Mouse (Mus musculus) forebrain, postnatal 0 days (tissue): Measurements from ENCODE around the gene Usp3. TPM values are rescaled to one million over a fixed set of nuclear protein-coding genes. Genes with fewer than 3 reads are reported as not detected.
A peak's percentile ranks its signal among the peaks of the same experiment; 100 is the strongest.

Experiments
- ATAC-seq: fragments of 200-750 bp; cut with Nextera tagmentation; 2 replicates; pipeline ENCODE4 v1.8.0; 2017; ENCODE audit warnings: mild to moderate bottlenecking, moderate library complexity
- DNase-seq: peaks from one replicate; pipeline ENCODE4 v3.0.0-alpha.2; 2015
- H3K27ac ChIP-seq: fragments of 300-500 bp; sonication (generic); 2 replicates; pipeline ENCODE4 v1.5.1; 2014; ENCODE audit warnings: low read depth, mild to moderate bottlenecking, antibody characterized with exemption, low read length, moderate library complexity, mixed read lengths
- H3K27me3 ChIP-seq: fragments of 300-500 bp; sonication (generic); 2 replicates; pipeline ENCODE4 v1.6.1; 2014; ENCODE audit warnings: mild to moderate bottlenecking, low read length, mixed read lengths; ENCODE audit not compliant: insufficient read depth
- H3K36me3 ChIP-seq: fragments of 300-500 bp; sonication (generic); 2 replicates; pipeline ENCODE4 v1.6.1; 2014; ENCODE audit warnings: mild to moderate bottlenecking, moderate library complexity; ENCODE audit not compliant: insufficient read depth
- H3K4me1 ChIP-seq: fragments of 300-500 bp; sonication (generic); 2 replicates; pipeline ENCODE4 v1.6.1; 2014; ENCODE audit warnings: antibody characterized with exemption; ENCODE audit not compliant: insufficient read depth
- H3K4me2 ChIP-seq: fragments of 300-500 bp; sonication (generic); 2 replicates; pipeline ENCODE4 v1.6.1; 2014; ENCODE audit warnings: low read depth, mild to moderate bottlenecking, moderate library complexity
- H3K4me3 ChIP-seq: fragments of 300-500 bp; sonication (generic); 2 replicates; pipeline ENCODE4 v1.5.1; 2014; ENCODE audit warnings: low read depth, low read length, mixed read lengths
- H3K9ac ChIP-seq: fragments of 300-500 bp; sonication (generic); 2 replicates; pipeline ENCODE4 v1.6.1; 2014; ENCODE audit warnings: mild to moderate bottlenecking
- H3K9me3 ChIP-seq: fragments of 300-500 bp; sonication (generic); 2 replicates; pipeline ENCODE4 v1.6.1; 2016; ENCODE audit warnings: low read length
- CTCF ChIP-seq: sonication (generic); IDR thresholded peaks from 2 replicates; pipeline ENCODE4 v1.5.1; 2016; ENCODE audit warnings: antibody characterized with exemption, control low read depth, low read depth
- WGBS: fragments of 180-500 bp; shearing (Covaris S2); extraction: QIAGEN DNeasy Blood & Tissue Kit; methylation state at CpG from one replicate; pipeline ENCODE4 v1.1.7; 2014; 5-methylcytosine and 5-hydroxymethylcytosine counted together
- polyA plus RNA-seq: library from polyadenylated mRNA; unstranded; fragments of >200 nt; fragmentation: Nextera tagmentation; extraction: Ambion mirVana; gene quantifications from 2 replicates; pipeline ENCODE4 v1.2.1, GENCODE M21; 2015
- total RNA-seq: library from RNA; depleted of rRNA; stranded (reverse); fragments of >200 nt; gene quantifications from 2 replicates; pipeline ENCODE4 v1.2.3, GENCODE M21; 2014

Gene Usp3
- total and polyA plus RNA-seq, 2 experiments from 2014 or later: 55.2 to 59.7 TPM

DNA sequence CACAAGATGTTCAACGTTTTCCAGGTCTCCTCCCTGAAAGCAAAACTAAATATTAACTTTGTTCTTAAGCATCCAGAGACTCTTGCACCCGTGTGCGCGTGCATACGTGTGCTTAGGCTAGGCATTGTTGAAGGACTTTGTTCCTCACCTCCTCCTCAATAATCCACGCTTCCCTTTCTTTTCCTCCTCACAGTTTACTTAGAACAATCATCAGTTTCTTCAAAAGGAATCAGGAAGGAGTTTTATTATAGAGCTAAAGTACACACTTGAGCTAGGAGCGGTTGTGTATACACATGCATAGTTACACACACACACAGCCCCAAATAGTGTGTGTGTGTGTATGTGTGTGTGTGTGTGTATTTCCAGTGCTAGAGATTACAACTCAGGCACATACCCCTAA, 20.7 kb upstream of the Usp3 start:
- Histone ChIP-seq H3K9me3 (no peaks in the 10 kb centered on the region), H3K36me3 (no peaks in the 10 kb centered on the region), H3K9ac (no peak overlapping the region), H3K27ac (no peak overlapping the region), H3K4me1 (peaks cover 4% of the 10 kb centered on the region; the same call in 1 of the 2 replicates), H3K27me3 (no peaks in the 10 kb centered on the region), H3K4me2 (no peak overlapping the region), H3K4me3 (no peak overlapping the region)
- TF ChIP-seq CTCF: no peak
- WGBS: 82% methylated on average over 7 of the region's 7 CpGs
- DNase-seq (no peak), ATAC-seq (no peak)

- ATAC-seq: peak; percentile 91
- no peak overlapping the region for H3K9ac ChIP-seq
These were observed 18.6 kb upstream of the Usp3 start for GRCm38 (mm10) chr9:66611478-66612093.

GRCm38 (mm10) chr9:66608817-66609345, 15.9 kb upstream of the Usp3 start:
- no peak overlapping the region for H3K27ac ChIP-seq
- no peak for DNase-seq

More at GRCm38 (mm10) chr9:66611478-66612093, 18.6 kb upstream of the Usp3 start:
- peaks cover 4% of the 10 kb centered on the region; the same call in 1 of the 2 replicates for H3K4me1 ChIP-seq
- H3K27me3 ChIP-seq: no peaks in the 10 kb centered on the region
- peak overlapping the region; percentile 21 for H3K4me3 ChIP-seq
- DNase-seq: peak; percentile 92
- WGBS: 14% methylated on average over 18 of the region's 18 CpGs
- no peaks in the 10 kb centered on the region for H3K9me3 ChIP-seq
- H3K36me3 ChIP-seq: no peaks in the 10 kb centered on the region
- H3K4me2 ChIP-seq: peak overlapping the region; percentile 38
- H3K27ac ChIP-seq: no peak overlapping the region
- peak; percentile 91 for TF ChIP-seq CTCF

DNA sequence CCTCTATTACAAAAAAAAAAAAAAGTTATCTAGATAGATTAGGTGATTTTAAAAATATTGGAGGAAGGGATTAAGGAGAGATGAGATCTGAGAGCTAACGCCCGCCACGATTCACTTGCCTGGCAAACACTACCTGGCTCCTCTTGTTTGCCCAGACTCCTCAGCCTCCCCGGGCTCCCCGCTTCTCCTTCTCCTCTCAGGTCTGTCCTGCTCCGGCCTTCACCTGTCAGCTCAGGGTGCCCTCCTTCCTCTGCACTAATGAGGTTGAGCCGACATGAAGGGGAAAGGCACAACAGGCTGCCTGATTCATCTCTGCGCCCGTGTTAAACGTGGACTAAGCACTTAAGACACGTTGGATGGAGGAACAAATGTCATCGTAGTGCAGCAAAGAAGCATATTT, 13.9 kb upstream of the Usp3 start:
- Histone ChIP-seq H3K27me3 (no peaks in the 10 kb centered on the region), H3K36me3 (no peaks in the 10 kb centered on the region), H3K4me2 (no peak overlapping the region), H3K9me3 (no peaks in the 10 kb centered on the region), H3K9ac (no peak overlapping the region), H3K4me1 (peaks cover 4% of the 10 kb centered on the region; the same call in 1 of the 2 replicates), H3K27ac (no peak overlapping the region), H3K4me3 (no peak overlapping the region)
- ATAC-seq (no peak), DNase-seq (no peak)
- TF ChIP-seq CTCF: no peak
- WGBS: 63% methylated on average over 12 of the region's 12 CpGs

More at GRCm38 (mm10) chr9:66608817-66609345, 15.9 kb upstream of the Usp3 start:
- WGBS: 84% methylated on average over 5 of the region's 5 CpGs
- H3K4me2 ChIP-seq: no peak overlapping the region
- H3K36me3 ChIP-seq: no peaks in the 10 kb centered on the region
- H3K4me3 ChIP-seq: no peak overlapping the region
- no peaks in the 10 kb centered on the region for H3K9me3 ChIP-seq
- H3K9ac ChIP-seq: no peak overlapping the region
- H3K4me1 ChIP-seq: peaks cover 4% of the 10 kb centered on the region; the same call in 1 of the 2 replicates
- H3K27me3 ChIP-seq: no peaks in the 10 kb centered on the region
- no peak for TF ChIP-seq CTCF
- no peak for ATAC-seq

- 53% methylated on average over 13 of the region's 13 CpGs for WGBS
- TF ChIP-seq CTCF: no peak
- Histone ChIP-seq H3K27ac (no peak overlapping the region), H3K9me3 (no peaks in the 10 kb centered on the region), H3K9ac (no peak overlapping the region), H3K4me3 (no peak overlapping the region), H3K36me3 (no peaks in the 10 kb centered on the region), H3K27me3 (no peaks in the 10 kb centered on the region), H3K4me1 (no peaks in the 10 kb centered on the region), H3K4me2 (no peak overlapping the region)
- DNase-seq: no peak
- ATAC-seq: no peak
These were observed 13.2 kb upstream of the Usp3 start for GRCm38 (mm10) chr9:66605876-66606750.

DNA sequence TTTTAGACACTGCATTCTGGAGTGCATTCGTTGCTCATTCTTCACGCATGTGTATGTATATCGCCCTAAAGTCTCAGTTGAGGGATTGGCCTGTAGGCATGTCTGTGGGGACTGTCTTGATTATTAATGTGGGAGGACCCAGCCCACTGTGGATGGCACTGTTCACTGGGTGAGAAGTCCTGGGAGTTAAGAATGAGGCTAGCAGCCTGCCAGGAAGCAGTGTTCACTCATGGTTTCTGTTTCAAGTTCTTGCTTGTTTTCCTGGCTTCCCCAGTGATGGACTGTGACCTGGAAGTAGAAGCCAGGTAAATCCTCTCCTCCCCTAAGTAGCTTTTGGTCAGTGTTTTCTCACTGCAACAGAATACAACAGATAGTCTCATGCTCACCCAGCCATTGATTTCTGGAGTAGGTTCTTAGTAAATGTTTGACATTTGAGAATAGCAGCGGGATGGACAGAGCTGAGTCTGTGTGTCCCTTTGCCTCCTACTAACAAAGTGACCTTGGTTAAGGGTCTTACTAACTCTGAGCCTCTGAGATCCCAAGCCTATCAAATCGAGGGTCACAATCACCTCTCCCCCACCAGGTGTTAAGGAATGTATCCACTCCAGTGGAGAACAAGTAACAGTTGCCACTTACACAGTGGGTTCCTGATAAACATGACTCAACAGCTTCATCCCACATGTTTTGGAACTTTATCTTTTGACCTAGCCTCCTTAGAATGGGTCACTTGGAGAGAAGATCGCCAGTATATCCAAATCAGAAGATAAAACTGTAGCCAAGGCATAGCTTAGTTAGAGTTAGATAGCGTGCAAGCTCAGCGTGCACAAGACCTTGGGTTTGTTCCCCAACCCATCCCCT, 11.6 kb upstream of the Usp3 start:
- no peak for TF ChIP-seq CTCF
- ATAC-seq (no peak), DNase-seq (no peak)
- H3K27ac ChIP-seq: no peak overlapping the region
- WGBS: 93% methylated on average over 8 of the region's 8 CpGs
- H3K4me2 ChIP-seq: no peak overlapping the region
- no peak overlapping the region for H3K4me3 ChIP-seq
- no peaks in the 10 kb centered on the region for H3K4me1 ChIP-seq
- no peaks in the 10 kb centered on the region for H3K36me3 ChIP-seq
- no peak overlapping the region for H3K9ac ChIP-seq
- H3K9me3 ChIP-seq: no peaks in the 10 kb centered on the region
- no peaks in the 10 kb centered on the region for H3K27me3 ChIP-seq
